Mouse (Mus musculus): ENCODE data around the gene Dnajc5.

Dnajc5 gene

DNA sequence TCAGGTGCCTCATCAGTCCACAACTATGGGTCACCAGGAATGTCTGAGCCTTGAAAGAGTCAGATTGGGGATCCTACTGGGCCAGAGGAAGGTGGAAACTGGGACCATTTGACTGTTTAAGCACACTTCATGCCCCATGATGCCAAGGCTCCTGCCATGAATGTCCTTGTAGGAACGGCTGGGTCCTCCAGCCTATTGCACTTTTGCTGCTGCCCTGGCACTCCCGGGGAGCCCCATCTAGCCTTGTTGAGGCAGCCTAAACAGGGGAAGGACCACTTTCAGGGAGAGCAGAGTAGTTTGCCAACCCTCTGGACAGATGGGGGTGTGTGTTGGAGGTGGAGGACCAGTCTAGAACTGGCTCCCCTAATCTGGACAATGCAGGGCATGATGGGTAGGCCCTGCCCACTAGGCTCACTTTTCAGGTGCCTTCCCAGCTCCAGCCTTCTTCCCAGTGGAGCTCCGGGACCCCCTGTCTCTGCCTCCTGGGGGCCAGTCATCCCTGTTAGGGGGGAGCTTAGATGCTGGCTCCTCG, 64.2 kb downstream of the Dnajc5 start, which contains the start of gene Uckl1:
Gene Uckl1, minus strand, starts transcription at position 482 of the 532 bp plus-strand sequence.
- in situ Hi-C loops (cut with MboI; ENCODE audit: low sequenced_read_pairs) = no loop called here

DNA sequence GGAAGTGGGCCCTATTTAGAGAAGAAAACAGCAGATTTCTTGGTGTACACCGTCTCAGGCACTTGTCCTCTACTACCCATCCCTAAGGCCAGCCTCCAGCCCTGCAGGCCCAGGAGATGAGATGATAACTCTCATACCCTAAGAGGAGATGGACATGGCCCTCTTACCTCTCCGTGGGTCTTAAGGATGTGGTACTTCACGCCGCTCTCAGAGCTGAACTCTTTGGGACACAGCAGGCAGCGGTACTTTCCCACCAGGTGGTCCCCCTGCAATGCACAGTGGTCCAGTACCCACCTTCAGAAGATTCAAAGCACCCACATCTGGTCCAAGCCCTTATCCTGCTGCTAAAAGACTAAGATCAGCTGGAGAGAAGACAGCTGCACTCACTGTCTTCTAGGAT, 65.2 kb downstream of the Dnajc5 start:
- in situ Hi-C loops (cut with MboI; ENCODE audit: low sequenced_read_pairs) = no loop called here

DNA sequence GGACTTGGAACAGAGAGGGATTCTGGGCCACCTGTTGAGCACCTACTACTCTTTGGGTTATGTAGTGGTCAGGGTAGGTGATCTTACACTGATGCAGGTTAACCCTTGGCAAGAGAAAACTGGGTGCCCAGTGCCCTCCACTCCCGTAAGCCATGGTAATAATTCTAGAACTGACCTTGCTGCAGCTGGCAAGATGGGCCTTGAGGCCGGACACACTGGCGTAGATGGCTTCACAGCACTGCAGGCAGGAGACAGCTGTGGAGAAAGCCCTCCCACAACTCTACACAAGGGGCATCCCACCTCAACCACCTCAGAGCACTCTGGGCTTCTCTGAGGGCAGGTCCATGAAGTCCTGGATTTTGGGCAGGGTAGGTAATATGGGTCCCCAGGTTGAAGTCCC, 65.8 kb downstream of the Dnajc5 start:
- in situ Hi-C loops (cut with MboI; ENCODE audit: low sequenced_read_pairs) = no loop called here

DNA sequence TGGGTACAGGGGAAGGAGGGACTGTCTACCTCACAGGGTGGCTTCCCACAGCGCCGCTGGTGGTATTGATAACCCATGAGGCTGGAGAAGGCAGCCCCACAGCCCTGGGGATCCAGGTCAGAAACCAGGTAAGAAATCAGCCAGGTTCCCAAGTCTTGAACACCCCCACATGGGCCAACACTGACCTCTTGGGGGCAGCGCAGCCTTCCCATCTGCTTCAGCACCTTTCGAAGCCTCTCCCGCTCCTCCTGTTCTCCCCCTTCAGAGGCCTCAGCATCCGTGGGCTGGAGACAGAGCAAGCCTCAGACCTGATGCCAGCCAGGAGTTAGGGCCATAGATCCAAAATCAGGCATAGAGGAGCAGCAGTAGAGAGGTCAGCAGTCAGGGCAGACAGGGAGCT, 67.5 kb downstream of the Dnajc5 start:
- in situ Hi-C loops (cut with MboI; ENCODE audit: low sequenced_read_pairs) = no loop called here

GRCm38 (mm10) chr2:181588229-181588780, 68.0 kb downstream of the Dnajc5 start:
- in situ Hi-C loops (cut with MboI; ENCODE audit: low sequenced_read_pairs) = no loop called here

DNA sequence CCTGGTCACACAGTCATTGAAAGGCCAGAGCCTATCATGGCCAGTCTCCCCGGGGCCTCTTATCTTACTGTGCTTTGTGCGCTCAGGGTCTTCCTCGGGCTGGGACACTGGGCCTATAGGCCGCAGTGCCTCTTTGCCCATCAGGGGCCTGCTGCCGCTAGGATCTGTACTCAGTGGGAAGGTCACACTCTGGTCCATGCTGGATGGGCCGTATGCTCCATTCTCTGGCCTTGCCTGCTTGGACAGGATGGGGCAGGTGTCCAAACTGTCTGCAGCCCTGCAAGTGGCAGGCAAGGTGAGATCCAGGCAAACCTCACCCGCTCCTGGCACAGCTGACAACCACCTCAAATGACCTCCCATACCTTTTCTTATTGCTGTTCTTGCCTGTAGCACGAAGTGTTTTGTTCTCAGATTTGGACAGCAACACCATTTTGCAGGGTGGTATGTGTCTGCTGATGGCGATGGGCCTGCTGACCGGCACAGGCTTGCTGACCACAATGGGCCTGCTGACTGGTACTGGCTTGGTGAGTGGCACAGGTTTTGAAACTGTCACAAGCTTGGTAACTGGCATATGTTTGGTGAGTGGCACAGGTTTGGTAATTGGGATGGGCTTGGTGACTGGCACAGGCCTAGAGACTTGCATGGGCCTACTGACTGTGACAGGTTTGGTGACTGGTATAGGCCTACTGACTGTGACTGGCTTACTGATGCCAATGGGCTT, 68.9 kb downstream of the Dnajc5 start:
- in situ Hi-C loops (cut with MboI; ENCODE audit: low sequenced_read_pairs) = no loop called here

- in situ Hi-C loops (cut with MboI; ENCODE audit: low sequenced_read_pairs) = no loop called here
Measured at GRCm38 (mm10) chr2:181589732-181590105, 69.4 kb downstream of the Dnajc5 start.

GRCm38 (mm10) chr2:181590471-181590870, 70.2 kb downstream of the Dnajc5 start:
- in situ Hi-C loops (cut with MboI; ENCODE audit: low sequenced_read_pairs) = no loop called here

DNA sequence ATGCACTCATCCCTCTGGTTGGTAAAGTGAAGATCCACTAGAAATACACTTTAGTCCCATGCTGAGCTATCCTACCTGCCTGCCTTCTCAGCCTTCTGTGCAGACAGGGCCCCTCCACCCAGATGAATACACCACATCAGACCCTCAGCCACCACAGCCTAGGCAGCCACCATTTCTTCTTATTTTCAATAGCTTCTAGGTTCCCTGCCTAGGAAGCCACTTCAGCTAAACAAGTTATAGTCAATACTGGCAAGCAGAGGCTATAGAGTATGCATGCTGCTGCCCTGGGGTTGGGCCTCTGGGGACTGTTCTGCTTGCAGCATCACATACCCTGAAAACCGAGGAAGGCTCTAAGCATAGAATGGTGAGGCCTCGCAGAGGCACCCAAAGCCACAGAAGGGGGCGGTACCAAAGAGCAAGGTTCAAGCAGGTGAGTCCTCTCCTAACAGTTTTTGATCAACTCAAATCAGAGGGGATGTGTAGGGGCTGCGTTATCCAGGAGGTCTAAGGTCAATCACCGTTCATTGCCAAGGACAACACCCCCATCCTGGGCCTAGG, 71.3 kb downstream of the Dnajc5 start, which contains the start of gene Prpf6:
Gene Prpf6, plus strand, starts transcription at position 341 of the 558 bp plus-strand sequence.
- in situ Hi-C loops (cut with MboI; ENCODE audit: low sequenced_read_pairs) = no loop called here

DNA sequence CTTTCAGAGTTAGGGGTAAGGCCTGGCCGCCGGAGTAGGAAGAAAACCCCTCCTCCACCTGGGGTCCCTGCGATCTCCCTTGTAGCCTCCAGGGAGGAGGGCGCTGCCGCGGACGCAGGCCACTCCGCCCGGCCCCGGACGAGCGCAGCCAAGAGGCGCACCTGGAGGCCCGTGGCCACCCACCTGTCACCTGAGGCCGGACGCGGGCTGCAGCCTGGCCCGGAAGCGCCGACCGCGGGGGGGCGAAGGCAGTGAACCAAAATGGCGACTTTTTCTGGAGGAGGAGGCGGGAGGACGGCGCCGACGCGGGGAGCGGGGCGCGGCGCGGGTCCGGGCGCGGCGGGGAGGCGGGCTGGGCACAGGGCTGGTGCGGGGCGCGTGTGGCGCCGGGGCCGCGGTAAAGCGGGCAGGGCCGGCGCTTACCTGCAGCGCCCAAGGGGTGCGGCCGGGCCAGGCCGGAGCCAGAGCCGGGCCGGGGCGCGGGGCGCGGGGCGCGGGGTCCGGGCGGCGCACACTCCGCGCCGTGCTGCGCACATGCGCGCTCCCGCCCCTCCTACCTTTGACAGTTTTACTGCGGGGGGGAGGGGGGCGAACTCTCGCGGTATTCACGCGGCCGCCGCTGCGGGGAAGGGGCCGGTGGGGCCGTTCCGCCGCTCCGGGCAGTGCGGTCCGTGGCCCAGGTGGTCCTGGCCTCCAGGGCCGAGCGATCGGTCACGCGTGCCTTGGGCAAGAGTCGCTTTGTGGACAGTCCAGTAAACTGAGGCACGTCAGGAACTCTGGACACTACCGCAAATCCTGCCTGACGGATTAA, 72.2 kb downstream of the Dnajc5 start, which contains the start of gene Zfp512b:
Gene Zfp512b, minus strand, starts transcription at position 573 of the 811 bp plus-strand sequence.
- in situ Hi-C loops (cut with MboI; ENCODE audit: low sequenced_read_pairs) = no loop called here

DNA sequence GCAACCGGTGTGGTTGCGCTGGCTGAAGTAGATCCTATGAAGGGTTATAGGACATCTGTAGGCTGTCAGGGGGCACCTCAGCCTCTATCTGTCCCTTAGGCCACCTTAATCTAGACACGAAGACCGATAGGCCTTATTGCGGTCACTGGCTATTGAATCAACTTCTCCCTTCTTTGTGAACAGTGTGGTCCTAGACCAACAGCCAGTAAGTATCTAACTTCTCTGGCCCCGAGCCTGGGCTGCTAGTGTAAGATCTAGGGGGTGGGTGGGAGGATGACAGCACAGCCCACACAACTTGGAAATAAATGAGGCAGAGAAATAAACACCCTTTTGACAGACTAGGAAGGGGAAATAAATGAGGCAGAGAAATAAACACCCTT, 72.7 kb downstream of the Dnajc5 start:
- in situ Hi-C loops (cut with MboI; ENCODE audit: low sequenced_read_pairs) = no loop called here

DNA sequence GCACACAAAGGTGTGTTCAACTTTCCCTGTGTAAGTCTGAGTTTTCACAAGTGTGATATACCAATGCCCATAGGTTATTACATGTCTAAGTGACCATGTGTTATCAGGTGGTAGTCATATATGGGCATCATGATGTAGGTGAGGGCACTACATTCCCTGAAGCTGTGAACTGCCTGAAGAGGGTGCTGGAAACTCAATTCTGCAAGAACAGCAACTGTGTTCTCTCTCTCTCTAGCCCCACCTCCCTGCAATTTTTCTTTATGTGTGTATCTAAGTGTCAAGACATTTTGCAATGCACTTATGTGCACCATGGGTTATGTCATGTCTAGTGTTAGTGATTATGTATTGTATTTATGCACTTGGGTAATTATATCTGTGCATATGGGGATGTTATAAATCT, 73.7 kb downstream of the Dnajc5 start:
- in situ Hi-C loops (cut with MboI; ENCODE audit: low sequenced_read_pairs) = no loop called here

GRCm38 (mm10) chr2:181594946-181595696, 74.8 kb downstream of the Dnajc5 start:
- in situ Hi-C loops (cut with MboI; ENCODE audit: low sequenced_read_pairs) = no loop called here

- in situ Hi-C loops (cut with MboI; ENCODE audit: low sequenced_read_pairs) = no loop called here
Measured at GRCm38 (mm10) chr2:181596221-181596960, 76.1 kb downstream of the Dnajc5 start.

GRCm38 (mm10) chr2:181597378-181598061, 77.2 kb downstream of the Dnajc5 start:
- in situ Hi-C loops (cut with MboI; ENCODE audit: low sequenced_read_pairs) = no loop called here

DNA sequence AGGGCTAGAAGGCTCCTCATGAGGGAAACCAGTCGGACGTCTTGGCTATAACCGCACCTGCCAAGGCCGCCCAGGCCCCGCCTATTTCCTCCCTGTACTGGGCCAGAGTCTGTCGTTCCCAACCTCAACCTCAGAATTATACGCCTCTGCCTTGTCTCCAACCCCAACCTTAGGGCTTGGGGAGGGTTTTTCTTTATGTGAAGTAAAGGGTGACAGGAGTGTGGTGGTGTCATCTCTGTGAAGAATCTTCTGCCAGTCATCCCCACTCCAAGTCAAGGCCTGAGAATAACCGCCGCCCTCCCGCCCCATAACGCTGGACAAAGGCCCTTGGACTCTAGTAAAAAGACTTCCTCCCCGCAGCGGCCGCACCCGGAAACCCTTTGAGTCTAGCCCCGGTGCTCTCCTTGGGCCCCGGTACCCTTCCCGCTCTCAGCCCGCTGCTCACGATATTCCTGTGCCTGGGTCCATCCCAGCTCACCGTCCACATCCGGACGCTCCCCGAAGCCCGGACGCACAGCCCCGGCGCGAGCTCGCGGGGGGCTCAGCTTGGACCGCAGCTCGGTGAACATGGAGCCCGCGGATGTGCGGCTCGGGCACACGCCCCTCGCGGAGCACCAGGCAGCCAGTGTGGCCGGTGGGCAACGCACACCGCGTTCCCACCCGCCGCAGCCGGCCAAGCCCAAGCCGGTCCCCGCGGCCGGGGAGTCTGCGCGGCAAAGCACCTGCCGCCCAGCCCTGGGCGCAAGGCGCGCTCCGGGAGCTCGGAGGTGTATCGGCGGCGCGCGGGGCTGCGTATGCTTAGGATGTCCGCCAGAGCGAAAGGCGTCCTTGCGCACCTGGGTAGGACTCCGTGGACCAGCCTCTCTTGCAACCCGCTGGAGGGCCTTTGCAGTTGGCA, 78.4 kb downstream of the Dnajc5 start, which contains the start of gene Samd10:
Gene Samd10, minus strand, starts transcription at position 759 of the 898 bp plus-strand sequence.
- in situ Hi-C loops (cut with MboI; ENCODE audit: low sequenced_read_pairs) = no loop called here

GRCm38 (mm10) chr2:181600226-181600758, 80.0 kb downstream of the Dnajc5 start:
- in situ Hi-C loops (cut with MboI; ENCODE audit: low sequenced_read_pairs) = no loop called here
